Mouse (Mus musculus) ES-Bruce4 (cell line): Measurements from ENCODE around the gene Ppm1e. TPM values are rescaled to one million over a fixed set of nuclear protein-coding genes. Genes with fewer than 3 reads are reported as not detected.
"Not testable (repeated sequence)": the region's sequence is repeated elsewhere in the genome, so short reads cannot be mapped to it uniquely, and the experiment has no call there.

ENCODE experiments used
- H3K27ac ChIP-seq: 2 replicates; pipeline ENCODE4 v1.5.1; 2012; ENCODE audit warnings: low read length, inconsistent platforms; ENCODE audit not compliant: insufficient read depth
- H3K27me3 ChIP-seq: 2 replicates; pipeline ENCODE4 v1.6.1; 2012; ENCODE audit warnings: mild to moderate bottlenecking, low read length, inconsistent platforms; ENCODE audit not compliant: control insufficient read depth, poor library complexity, insufficient read depth, severe bottlenecking
- H3K36me3 ChIP-seq: 2 replicates; pipeline ENCODE4 v1.6.1; 2012; ENCODE audit warnings: inconsistent platforms, mild to moderate bottlenecking, low read length, moderate library complexity; ENCODE audit not compliant: control insufficient read depth, poor library complexity, insufficient read depth, severe bottlenecking
- H3K4me1 ChIP-seq: one replicate; pipeline ENCODE4 v1.8.1; 2011; ENCODE audit warnings: low read length; ENCODE audit not compliant: control insufficient read depth, insufficient read depth
- H3K4me3 ChIP-seq: 2 replicates; pipeline ENCODE4 v1.5.1; 2011; ENCODE audit warnings: low read depth, mild to moderate bottlenecking, low read length
- H3K9ac ChIP-seq: 2 replicates; pipeline ENCODE4 v1.6.1; 2012; ENCODE audit warnings: low read depth, mild to moderate bottlenecking, inconsistent platforms; ENCODE audit not compliant: poor library complexity, severe bottlenecking
- H3K9me3 ChIP-seq: replicated peaks from 2 replicates; pipeline ENCODE4 v1.6.1; 2012; ENCODE audit warnings: mild to moderate bottlenecking, low read length, inconsistent platforms; ENCODE audit not compliant: control insufficient read depth, poor library complexity, insufficient read depth, severe bottlenecking
- CTCF ChIP-seq: IDR thresholded peaks from one replicate; pipeline ENCODE4 v1.8.1; 2011; ENCODE audit warnings: low read depth, low read length
- EP300 ChIP-seq: IDR thresholded peaks from 2 replicates; pipeline ENCODE4 v1.6.1; 2011; ENCODE audit warnings: low read depth, low read length; ENCODE audit not compliant: insufficient read depth
- POLR2A ChIP-seq: IDR thresholded peaks from one replicate; pipeline ENCODE4 v1.8.1; 2011; ENCODE audit warnings: low read length; ENCODE audit not compliant: insufficient read depth
- polyA plus RNA-seq: library from polyadenylated mRNA; stranded (reverse); fragments of >200 nt; gene quantifications from 2 replicates; pipeline ENCODE4 v1.2.4, GENCODE M21; 2011; ENCODE audit warnings: low read depth; ENCODE audit not compliant: missing spikeins, insufficient read depth, insufficient read length

The Ppm1e gene
- polyA plus RNA-seq, 1 experiment, result 1.4 TPM

DNA sequence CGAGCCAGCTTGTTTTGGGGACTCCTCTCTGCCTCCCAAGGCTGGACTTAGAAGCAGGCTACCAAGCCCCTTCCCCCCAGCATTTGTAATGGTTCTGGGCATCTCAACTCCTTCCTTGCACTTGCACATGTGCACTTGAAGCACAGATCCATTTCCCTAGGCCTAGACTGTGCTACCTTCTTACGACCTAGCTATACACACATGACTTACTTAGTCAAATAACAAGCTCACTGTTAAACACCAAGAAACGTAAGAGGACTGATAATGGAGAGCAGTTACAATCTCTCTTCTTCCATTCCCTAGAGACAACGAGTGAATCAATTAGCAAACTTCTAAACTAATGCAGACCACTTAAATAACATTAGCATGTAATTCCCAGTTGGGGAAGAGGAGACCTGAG is 92.6 kb downstream of the Ppm1e start:
- TF ChIP-seq CTCF (no peak), POLR2A (no peak), EP300 (no peak)
- H3K36me3 ChIP-seq, result no peaks in the 10 kb centered on the region
- H3K27me3 ChIP-seq, result no peaks in the 10 kb centered on the region
- no peak overlapping the region for H3K27ac ChIP-seq
- no peak overlapping the region for H3K9ac ChIP-seq
- no peaks in the 10 kb centered on the region for H3K9me3 ChIP-seq
- H3K4me3 ChIP-seq, result no peak overlapping the region
- H3K4me1 ChIP-seq, result no peaks in the 10 kb centered on the region

DNA sequence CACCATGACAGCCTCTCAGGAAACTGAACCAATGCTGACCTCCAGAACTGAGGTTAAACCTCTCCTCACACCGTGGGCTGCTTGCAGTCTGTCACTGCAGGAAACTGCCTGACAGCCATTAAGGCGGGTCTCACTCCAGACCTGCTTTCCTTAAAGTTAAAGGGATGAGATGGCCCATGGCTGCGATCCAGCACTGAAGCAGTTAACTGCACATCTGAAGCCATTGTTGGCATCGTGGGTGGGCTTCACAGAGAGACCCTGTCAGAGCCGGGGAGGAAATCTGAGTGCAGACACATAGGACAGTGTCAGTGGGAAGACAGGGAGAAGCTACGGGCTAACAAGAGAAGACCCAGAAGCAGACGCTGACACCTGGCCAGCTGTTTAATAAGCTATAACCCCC is 94.9 kb downstream of the Ppm1e start:
- no peak overlapping the region for H3K27ac ChIP-seq

GRCm38 (mm10) chr11:87261705-87262104 is 97.1 kb downstream of the Ppm1e start:
- not testable (repeated sequence) for H3K36me3 ChIP-seq, H3K4me3 ChIP-seq, H3K9me3 ChIP-seq, H3K27ac ChIP-seq, H3K27me3 ChIP-seq, H3K9ac ChIP-seq, H3K4me1 ChIP-seq

More for the DNA sequence above, 94.9 kb downstream of the Ppm1e start:
- no peaks in the 10 kb centered on the region for H3K9me3 ChIP-seq
- no peaks in the 10 kb centered on the region for H3K27me3 ChIP-seq
- no peaks in the 10 kb centered on the region for H3K4me1 ChIP-seq
- no peak overlapping the region for H3K9ac ChIP-seq
- H3K4me3 ChIP-seq, result no peak overlapping the region
- TF ChIP-seq CTCF (no peak), POLR2A (no peak), EP300 (no peak)
- H3K36me3 ChIP-seq, result no peaks in the 10 kb centered on the region

- H3K4me3 ChIP-seq, result no peak overlapping the region
- no peaks in the 10 kb centered on the region for H3K36me3 ChIP-seq
- H3K27me3 ChIP-seq, result no peaks in the 10 kb centered on the region
- H3K9ac ChIP-seq, result no peak overlapping the region
- H3K9me3 ChIP-seq, result no peaks in the 10 kb centered on the region
- no peaks in the 10 kb centered on the region for H3K4me1 ChIP-seq
- TF ChIP-seq POLR2A (no peak), CTCF (no peak), EP300 (no peak)
- H3K27ac ChIP-seq, result no peak overlapping the region
Measured at GRCm38 (mm10) chr11:87259792-87260191, 99.0 kb downstream of the Ppm1e start.

DNA sequence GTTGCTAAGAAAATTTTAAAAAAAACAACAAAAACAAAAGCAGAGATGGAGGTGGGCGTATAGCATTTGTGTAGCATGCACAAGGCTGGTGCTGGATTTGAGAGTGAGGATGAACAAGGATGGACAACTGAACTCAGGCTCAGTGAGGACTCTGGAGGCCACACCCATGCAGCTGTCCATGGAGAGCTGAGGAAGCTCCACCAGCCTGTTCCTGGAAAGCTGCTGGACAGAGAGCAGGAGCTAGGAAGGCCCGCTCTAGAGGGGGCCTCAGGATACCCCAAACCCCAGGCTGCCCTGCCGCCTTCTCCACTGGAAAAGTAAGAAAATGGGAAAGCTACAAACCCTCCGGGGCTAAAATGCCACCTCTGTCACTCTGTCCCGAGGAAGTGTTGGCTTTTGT is 101.5 kb downstream of the Ppm1e start:
- TF ChIP-seq EP300 (no peak), POLR2A (no peak), CTCF (no peak)
- H3K36me3 ChIP-seq, result no peaks in the 10 kb centered on the region
- H3K9ac ChIP-seq, result no peak overlapping the region

DNA sequence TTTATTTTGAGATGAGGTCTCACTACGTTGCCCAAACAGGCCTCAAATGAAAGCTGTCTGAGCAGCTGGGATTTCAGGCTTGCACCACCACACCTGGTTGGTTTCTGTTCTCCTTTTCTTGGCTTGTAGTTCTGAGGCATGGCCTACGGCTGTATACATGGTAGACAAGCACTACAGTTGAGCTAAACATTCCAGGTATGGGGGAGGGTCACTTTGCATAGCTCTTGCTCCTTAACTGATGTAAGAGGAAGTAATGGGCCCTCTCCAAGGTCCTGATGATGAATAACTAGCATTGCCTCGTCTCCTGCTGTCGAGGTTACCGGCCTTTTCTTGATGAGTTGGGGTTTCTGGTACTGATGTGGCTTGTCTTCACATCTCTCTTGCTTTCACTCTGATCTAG is 104.7 kb downstream of the Ppm1e start:
- TF ChIP-seq POLR2A, result no peak
- no peak for TF ChIP-seq EP300
- TF ChIP-seq CTCF, result no peak
- Histone ChIP-seq H3K4me3 (no peak overlapping the region), H3K4me1 (no peaks in the 10 kb centered on the region), H3K27me3 (no peaks in the 10 kb centered on the region), H3K9me3 (no peaks in the 10 kb centered on the region), H3K27ac (no peak overlapping the region), H3K36me3 (no peaks in the 10 kb centered on the region), H3K9ac (no peak overlapping the region)

More for the DNA sequence above, 101.5 kb downstream of the Ppm1e start:
- no peaks in the 10 kb centered on the region for H3K27me3 ChIP-seq
- no peak overlapping the region for H3K4me3 ChIP-seq
- no peaks in the 10 kb centered on the region for H3K9me3 ChIP-seq
- H3K27ac ChIP-seq, result no peak overlapping the region
- no peaks in the 10 kb centered on the region for H3K4me1 ChIP-seq

- H3K4me1 ChIP-seq, result no peaks in the 10 kb centered on the region
- H3K36me3 ChIP-seq, result no peaks in the 10 kb centered on the region
- TF ChIP-seq EP300, result no peak
- TF ChIP-seq POLR2A, result no peak
- no peak for TF ChIP-seq CTCF
- H3K27me3 ChIP-seq, result no peaks in the 10 kb centered on the region
- no peak overlapping the region for H3K9ac ChIP-seq
- H3K4me3 ChIP-seq, result no peak overlapping the region
- no peaks in the 10 kb centered on the region for H3K9me3 ChIP-seq
- H3K27ac ChIP-seq, result no peak overlapping the region
Measured at GRCm38 (mm10) chr11:87253294-87253693, 105.5 kb downstream of the Ppm1e start.
